Mouse (Mus musculus): ENCODE data around the gene Smarcd1. TPM values are rescaled to one million over a fixed set of nuclear protein-coding genes. Genes with fewer than 3 reads are reported as not detected.

Smarcd1 gene
- polyA plus RNA-seq, 2 experiments from 2014 or later, result 10.0 to 14.8 TPM

DNA sequence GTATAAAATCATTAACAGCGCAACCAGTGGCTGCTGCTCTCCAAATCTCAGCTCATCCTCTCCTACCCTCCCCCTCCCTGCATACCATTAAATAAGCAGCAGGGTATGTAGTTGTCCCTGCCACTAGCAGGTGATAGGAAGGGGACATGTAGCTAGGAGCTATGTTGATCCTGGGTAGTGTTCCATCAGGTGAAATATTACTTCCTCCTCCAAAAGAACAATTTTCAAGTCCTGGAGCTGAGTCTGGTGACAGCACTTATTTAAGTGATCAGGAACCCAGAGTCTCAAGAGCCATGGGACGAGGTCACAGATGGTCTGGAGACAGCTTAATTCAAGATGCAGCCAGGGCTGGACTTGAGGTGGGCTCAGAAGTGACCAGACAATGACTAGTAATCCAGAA, 33.7 kb downstream of the Smarcd1 start:
- no peak for ATAC-seq

DNA sequence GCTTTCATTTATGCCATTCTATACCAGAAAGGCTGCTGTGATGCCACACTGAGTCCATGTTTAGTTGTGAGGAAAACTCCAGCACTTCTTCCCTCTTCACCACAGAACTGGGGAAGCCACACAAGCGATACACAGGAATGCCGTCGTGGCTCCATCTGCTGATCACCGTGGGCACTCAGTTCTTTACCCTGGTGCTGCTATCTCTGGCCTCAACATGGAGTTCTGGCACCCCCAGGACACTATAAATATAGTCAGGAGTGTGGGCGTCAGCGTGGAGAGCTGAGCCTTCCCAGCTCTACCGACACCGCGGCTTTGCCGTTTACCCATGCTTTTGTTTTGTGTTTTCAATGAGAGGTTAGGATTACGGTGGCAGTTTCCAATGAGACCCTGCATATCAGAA, 34.7 kb downstream of the Smarcd1 start:
- no peak for ATAC-seq

DNA sequence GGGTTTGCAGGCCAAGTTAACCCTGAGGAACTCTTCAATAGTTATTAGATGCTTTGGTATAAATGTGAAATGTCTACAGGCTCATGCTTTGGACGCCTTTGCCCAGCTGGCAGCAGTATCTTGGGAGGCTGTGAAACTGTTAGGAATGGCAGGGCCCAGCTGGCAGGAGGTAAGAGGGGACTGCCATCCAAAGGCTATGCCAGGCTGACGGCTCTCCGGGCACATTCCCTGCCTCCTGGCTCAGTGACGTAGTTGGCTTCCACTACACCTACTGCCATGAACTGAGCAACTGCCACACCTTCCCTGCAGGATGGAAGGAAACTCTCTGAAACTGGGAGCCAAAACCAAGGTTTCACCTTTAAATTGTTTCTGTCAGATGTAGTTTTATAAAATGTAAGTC, 38.3 kb downstream of the Smarcd1 start:
- no peak for ATAC-seq

DNA sequence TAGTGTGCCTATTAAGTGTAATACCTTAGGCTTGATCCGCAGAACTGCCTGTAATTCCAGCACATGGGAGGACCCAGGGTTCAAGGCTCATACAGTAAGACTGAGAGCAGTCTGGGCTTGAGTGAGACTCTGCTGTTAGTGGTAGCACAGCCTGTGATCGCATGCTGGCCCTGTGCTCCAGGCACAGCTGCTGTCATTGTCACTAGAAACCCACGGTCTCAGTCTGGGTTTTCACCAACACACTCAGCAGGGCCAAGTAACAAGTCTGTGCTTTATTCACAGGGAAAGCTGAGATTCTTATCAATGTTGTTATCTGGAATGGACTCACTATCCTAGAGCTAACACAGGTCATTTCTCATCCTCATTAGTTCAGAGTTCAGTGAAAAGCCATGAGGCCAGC, 52.3 kb downstream of the Smarcd1 start:
- ATAC-seq, result no peak

Other genes with a start within 250 kb of the Smarcd1 start
- gene Nckap5l, start 244.4 kb upstream of the Smarcd1 start, polyA plus RNA-seq (2017; shearing (Covaris generic)), result 1 to 10 TPM; 1.2 to 2.3 TPM
- 10 to 100 TPM; 27.9 to 41.0 TPM for gene Bcdin3d, start 227.4 kb upstream of the Smarcd1 start, polyA plus RNA-seq (2017; shearing (Covaris generic))
- under 1 TPM in 1 of 2 experiments, not detected in 1; 0.03 TPM for gene Faim2, start 174.0 kb upstream of the Smarcd1 start, polyA plus RNA-seq (2017; shearing (Covaris generic))
- gene Aqp2, start 123.1 kb upstream of the Smarcd1 start, polyA plus RNA-seq (2017; shearing (Covaris generic)), result not detected
- not detected for gene Aqp5, start 111.3 kb upstream of the Smarcd1 start, polyA plus RNA-seq (2017; shearing (Covaris generic))
- not detected for gene Aqp6, start 100.7 kb upstream of the Smarcd1 start, polyA plus RNA-seq (2017; shearing (Covaris generic))
- 10 to 100 TPM; 17.6 to 18.2 TPM for gene Racgap1, start 50.5 kb upstream of the Smarcd1 start, polyA plus RNA-seq (2017; shearing (Covaris generic))
- under 1 TPM in 1 of 2 experiments, not detected in 1; 0.52 TPM for gene Asic1, start 31.8 kb upstream of the Smarcd1 start, polyA plus RNA-seq (2017; shearing (Covaris generic))
- gene Gm17349, start 3.4 kb downstream of the Smarcd1 start, polyA plus RNA-seq (2017; shearing (Covaris generic)), result not detected
- under 1 TPM in 1 of 2 experiments, not detected in 1; 0.41 TPM for gene Gpd1, start 15.4 kb downstream of the Smarcd1 start, polyA plus RNA-seq (2017; shearing (Covaris generic))
- 100 to 1,000 TPM; 139 to 168 TPM for gene Cox14, start 23.5 kb downstream of the Smarcd1 start, polyA plus RNA-seq (2017; shearing (Covaris generic))
- 10 to 100 TPM; 54.4 to 64.6 TPM for gene Cers5, start 70.8 kb downstream of the Smarcd1 start, polyA plus RNA-seq (2017; shearing (Covaris generic))
- gene Lima1, start 173.3 kb downstream of the Smarcd1 start, polyA plus RNA-seq (2017; shearing (Covaris generic)), result 1 to 10 TPM; 3.0 to 3.6 TPM

Measured in CD4-positive, CD25-positive, alpha-beta regulatory T cell, adult 4 months (primary cell).